Mouse (Mus musculus): ENCODE data around the gene Clic1. TPM values are rescaled to one million over a fixed set of nuclear protein-coding genes. Genes with fewer than 3 reads are reported as not detected.
A peak's percentile ranks its signal among the peaks of the same experiment; 100 is the strongest.
"Not testable (repeated sequence)": the region's sequence is repeated elsewhere in the genome, so short reads cannot be mapped to it uniquely, and the experiment has no call there.

The Clic1 gene
- polyA plus RNA-seq (2016; fragmentation: Nextera tagmentation; extraction: Ambion mirVana) = 157 and 159 TPM in 2 replicates

GRCm38 (mm10) chr17:35049561-35050016, at the start of gene Clic1:
Gene Clic1 (plus strand): TSS chr17:35049966.
- peaks cover 9% of the 10 kb centered on the region for H3K36me3 ChIP-seq
- peak within 1 kb of the TSS; percentile 55 for H3K4me3 ChIP-seq
- H3K4me1 ChIP-seq = peaks cover 56% of the 10 kb centered on the region
- no peaks in the 10 kb centered on the region for H3K9me3 ChIP-seq (replicated peaks)
- peak within 1 kb of the TSS; percentile 79 for H3K9ac ChIP-seq
- WGBS = 2% methylated on average over 11 of the region's 11 CpGs
- peak within 1 kb of the TSS; percentile 93 for H3K27ac ChIP-seq
- 0 out of 2 replicates have a peak, but pooled peaks have one; percentile 20 for ATAC-seq (ENCODE audit: low FRiP score)
- no peaks in the 10 kb centered on the region for H3K27me3 ChIP-seq
- H3K4me2 ChIP-seq (replicated peaks) = peak within 1 kb of the TSS; percentile 79

- H3K36me3 ChIP-seq = peaks cover 30% of the 10 kb centered on the region
- under 1% methylated on average over 76 of the region's 83 CpGs for WGBS
Measured at GRCm38 (mm10) chr17:35000717-35001451, 48.9 kb upstream of the Clic1 start, which contains the start of gene Vars. Gene Vars (plus strand): TSS chr17:35000987.

GRCm38 (mm10) chr17:35001452-35002152, 48.2 kb upstream of the Clic1 start:
- H3K4me2 ChIP-seq (replicated peaks) = peak overlapping the region; percentile 100
- peak overlapping the region; percentile 92 for H3K27ac ChIP-seq
- peak overlapping the region; percentile 96 for H3K9ac ChIP-seq
- no peaks in the 10 kb centered on the region for H3K9me3 ChIP-seq (replicated peaks)
- peaks cover 43% of the 10 kb centered on the region for H3K4me1 ChIP-seq
- peaks cover 34% of the 10 kb centered on the region for H3K36me3 ChIP-seq
- H3K4me3 ChIP-seq = peak overlapping the region; percentile 89
- no peaks in the 10 kb centered on the region for H3K27me3 ChIP-seq
- ATAC-seq (ENCODE audit: low FRiP score) = peak; percentile 9; the same call in 1 of the 2 replicates
- WGBS = 1% methylated on average over 35 of the region's 35 CpGs

More at GRCm38 (mm10) chr17:35000717-35001451, 48.9 kb upstream of the Clic1 start, which contains the start of gene Vars:
- peak within 1 kb of the TSS; percentile 92 for H3K27ac ChIP-seq
- H3K27me3 ChIP-seq = no peaks in the 10 kb centered on the region
- peak within 1 kb of the TSS; percentile 100 for H3K4me2 ChIP-seq (replicated peaks)
- H3K4me3 ChIP-seq = peak within 1 kb of the TSS; percentile 89
- H3K9ac ChIP-seq = peak within 1 kb of the TSS; percentile 96
- ATAC-seq (ENCODE audit: low FRiP score) = peak; percentile 89
- no peaks in the 10 kb centered on the region for H3K9me3 ChIP-seq (replicated peaks)
- H3K4me1 ChIP-seq = peaks cover 43% of the 10 kb centered on the region

GRCm38 (mm10) chr17:35002153-35002865, 47.5 kb upstream of the Clic1 start:
- Histone ChIP-seq H3K27ac (peak overlapping the region; percentile 92), H3K4me3 (peak overlapping the region; percentile 89), H3K4me2 (replicated peaks) (peak overlapping the region; percentile 100), H3K27me3 (no peaks in the 10 kb centered on the region), H3K4me1 (peaks cover 41% of the 10 kb centered on the region), H3K9me3 (replicated peaks) (no peaks in the 10 kb centered on the region), H3K36me3 (peaks cover 40% of the 10 kb centered on the region), H3K9ac (peak overlapping the region; percentile 96)
- no peak for ATAC-seq (ENCODE audit: low FRiP score)
- WGBS = 14% methylated on average over 12 of the region's 12 CpGs

- peaks cover 38% of the 10 kb centered on the region for H3K4me1 ChIP-seq
- 80% methylated on average over 9 of the region's 9 CpGs for WGBS
- H3K27me3 ChIP-seq = no peaks in the 10 kb centered on the region
- peak overlapping the region; percentile 96; the same call in 1 of the 2 replicates for H3K9ac ChIP-seq
- H3K36me3 ChIP-seq = peaks cover 40% of the 10 kb centered on the region
- peak overlapping the region; percentile 100 for H3K4me2 ChIP-seq (replicated peaks)
- H3K4me3 ChIP-seq = no peak overlapping the region
- H3K27ac ChIP-seq = no peak overlapping the region
- H3K9me3 ChIP-seq (replicated peaks) = no peaks in the 10 kb centered on the region
- no peak for ATAC-seq (ENCODE audit: low FRiP score)
Measured at GRCm38 (mm10) chr17:35003022-35003838, 46.5 kb upstream of the Clic1 start.

GRCm38 (mm10) chr17:35004075-35004717, 45.6 kb upstream of the Clic1 start:
- Histone ChIP-seq H3K27me3 (no peaks in the 10 kb centered on the region), H3K27ac (no peak overlapping the region), H3K9ac (no peak overlapping the region), H3K4me2 (replicated peaks) (no peak overlapping the region), H3K4me3 (no peak overlapping the region), H3K9me3 (replicated peaks) (no peaks in the 10 kb centered on the region), H3K4me1 (peaks cover 31% of the 10 kb centered on the region), H3K36me3 (peaks cover 50% of the 10 kb centered on the region)
- WGBS = 94% methylated on average over 17 of the region's 17 CpGs
- ATAC-seq (ENCODE audit: low FRiP score) = no peak

GRCm38 (mm10) chr17:35005158-35005557, 44.6 kb upstream of the Clic1 start:
- Histone ChIP-seq H3K9me3 (replicated peaks) (no peaks in the 10 kb centered on the region), H3K4me2 (replicated peaks) (no peak overlapping the region), H3K27ac (no peak overlapping the region), H3K4me1 (peaks cover 21% of the 10 kb centered on the region), H3K4me3 (no peak overlapping the region), H3K27me3 (no peaks in the 10 kb centered on the region), H3K36me3 (peaks cover 60% of the 10 kb centered on the region), H3K9ac (peak overlapping the region; percentile 14; the same call in 1 of the 2 replicates)
- WGBS = 94% methylated on average over 10 of the region's 10 CpGs
- no peak for ATAC-seq (ENCODE audit: low FRiP score)

- H3K4me2 ChIP-seq (replicated peaks); H3K27ac ChIP-seq; H3K27me3 ChIP-seq; H3K9ac ChIP-seq; ATAC-seq (ENCODE audit: low FRiP score); H3K9me3 ChIP-seq (replicated peaks); H3K4me3 ChIP-seq: not testable (repeated sequence)
- WGBS = over 99% methylated on average over 4 of the region's 5 CpGs
- Histone ChIP-seq H3K36me3 (peaks cover 67% of the 10 kb centered on the region), H3K4me1 (peaks cover 21% of the 10 kb centered on the region)
Measured at GRCm38 (mm10) chr17:35005902-35006301, 43.9 kb upstream of the Clic1 start.

- peaks cover 10% of the 10 kb centered on the region for H3K4me1 ChIP-seq
- no peaks in the 10 kb centered on the region for H3K9me3 ChIP-seq (replicated peaks)
- 96% methylated on average over 7 of the region's 7 CpGs for WGBS
- H3K4me2 ChIP-seq (replicated peaks) = no peak overlapping the region
- no peak overlapping the region for H3K4me3 ChIP-seq
- H3K27me3 ChIP-seq = no peaks in the 10 kb centered on the region
- H3K36me3 ChIP-seq = peaks cover 83% of the 10 kb centered on the region
- H3K27ac ChIP-seq = no peak overlapping the region
- no peak for ATAC-seq (ENCODE audit: low FRiP score)
- H3K9ac ChIP-seq = no peak overlapping the region
Measured at GRCm38 (mm10) chr17:35007387-35007991, 42.3 kb upstream of the Clic1 start.

GRCm38 (mm10) chr17:35009586-35009985, 40.2 kb upstream of the Clic1 start:
- H3K27me3 ChIP-seq = no peaks in the 10 kb centered on the region
- H3K36me3 ChIP-seq = peaks cover 98% of the 10 kb centered on the region
- H3K9ac ChIP-seq = no peak overlapping the region
- H3K4me1 ChIP-seq = no peaks in the 10 kb centered on the region
- 87% methylated on average over 7 of the region's 7 CpGs for WGBS
- no peak overlapping the region for H3K4me3 ChIP-seq
- no peak overlapping the region for H3K27ac ChIP-seq
- no peak overlapping the region for H3K4me2 ChIP-seq (replicated peaks)
- no peak for ATAC-seq (ENCODE audit: low FRiP score)
- no peaks in the 10 kb centered on the region for H3K9me3 ChIP-seq (replicated peaks)
